Mouse (Mus musculus): Measurements from ENCODE around the gene Slx4ip. TPM values are rescaled to one million over a fixed set of nuclear protein-coding genes. Genes with fewer than 3 reads are reported as not detected.

The Slx4ip gene
- polyA plus RNA-seq, 1 experiment from 2014 or later: 6.3 TPM

DNA sequence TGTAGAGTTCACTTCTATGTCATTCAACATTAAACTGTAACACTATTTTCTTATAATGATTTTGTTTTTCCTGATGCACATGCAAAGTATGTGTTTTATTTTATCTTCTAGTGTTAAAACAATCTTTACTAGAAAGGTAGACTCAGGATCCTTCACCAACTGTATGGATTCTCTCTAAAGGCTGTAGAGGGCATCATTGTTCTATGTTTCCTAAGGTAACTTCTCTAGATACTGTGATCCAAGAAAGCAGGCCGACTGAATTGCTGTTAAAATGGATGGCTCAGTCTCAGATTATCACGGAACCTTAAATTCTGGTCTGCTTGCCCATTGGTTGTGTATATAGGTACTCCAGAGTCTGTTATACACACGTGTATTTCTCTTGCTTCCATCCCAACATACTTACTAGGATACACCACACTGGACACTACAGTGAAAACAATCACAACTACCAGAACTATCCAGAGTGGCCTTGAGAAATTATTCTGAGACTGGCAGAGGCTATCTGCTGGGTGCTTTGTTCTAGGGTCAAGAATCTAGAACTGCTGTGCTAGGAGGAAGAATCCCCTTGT is 23.4 kb downstream of the Slx4ip start:
- Histone ChIP-seq H3K4me2 (no peak overlapping the region), H3K4me3 (ENCODE audit: low read depth, low read length) (no peak overlapping the region), H3K4me1 (ENCODE audit: insufficient read depth) (no peaks in the 10 kb centered on the region; the same call in 1 of the 2 replicates), H3K9me3 (ENCODE audit: low read depth, low read length) (no peaks in the 10 kb centered on the region), H3K9ac (no peak overlapping the region), H3K36me3 (ENCODE audit: insufficient read depth) (no peaks in the 10 kb centered on the region), H3K27me3 (ENCODE audit: insufficient read depth, low read length) (no peaks in the 10 kb centered on the region), H3K27ac (ENCODE audit: low read depth) (no peak overlapping the region)
- DNase-seq (peak; percentile 72), ATAC-seq (ENCODE audit: insufficient read depth) (0 out of 2 replicates have a peak, but pooled peaks have one; percentile 64)
- peak; percentile 48 for TF ChIP-seq CTCF (IDR thresholded peaks at IDR 0.05; ENCODE audit: low read depth)
- WGBS: 43% methylated on average over 3 of the region's 3 CpGs

DNA sequence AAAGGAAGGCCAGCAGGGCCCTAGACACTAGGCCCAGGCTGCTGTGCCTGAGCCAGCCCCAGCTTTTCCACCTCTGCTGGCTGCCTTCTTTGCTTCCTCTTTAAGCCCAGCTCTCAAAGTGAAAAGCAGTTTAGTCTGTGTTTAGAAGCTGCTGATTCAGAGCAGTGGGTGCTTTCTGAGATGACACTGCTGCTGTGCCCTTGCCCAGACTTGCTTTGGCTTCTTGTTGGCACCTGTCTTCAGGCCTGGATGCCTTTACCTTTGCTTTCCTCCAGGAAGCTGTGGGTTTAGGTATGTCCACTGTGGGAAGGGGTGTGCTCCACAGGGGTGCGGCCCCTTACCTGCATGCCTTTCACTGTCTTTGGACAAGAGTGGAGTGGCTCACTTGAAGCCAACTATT is 28.4 kb downstream of the Slx4ip start:
- DNase-seq: no peak
- no peak overlapping the region for H3K4me3 ChIP-seq (ENCODE audit: low read depth, low read length)
- H3K9me3 ChIP-seq (ENCODE audit: low read depth, low read length): no peaks in the 10 kb centered on the region
- no peak overlapping the region for H3K27ac ChIP-seq (ENCODE audit: low read depth)
- no peaks in the 10 kb centered on the region for H3K36me3 ChIP-seq (ENCODE audit: insufficient read depth)
- 100% methylated on average over 1 of the region's 1 CpGs for WGBS
- H3K27me3 ChIP-seq (ENCODE audit: insufficient read depth, low read length): no peaks in the 10 kb centered on the region
- no peak; the same call in 1 of the 2 replicates for ATAC-seq (ENCODE audit: insufficient read depth)
- H3K4me2 ChIP-seq: no peak overlapping the region
- no peak for TF ChIP-seq CTCF (IDR thresholded peaks at IDR 0.05; ENCODE audit: low read depth)
- H3K9ac ChIP-seq: no peak overlapping the region
- 0 out of 2 replicates have a peak, but pooled peaks cover 4% of the 10 kb centered on the region for H3K4me1 ChIP-seq (ENCODE audit: insufficient read depth)

DNA sequence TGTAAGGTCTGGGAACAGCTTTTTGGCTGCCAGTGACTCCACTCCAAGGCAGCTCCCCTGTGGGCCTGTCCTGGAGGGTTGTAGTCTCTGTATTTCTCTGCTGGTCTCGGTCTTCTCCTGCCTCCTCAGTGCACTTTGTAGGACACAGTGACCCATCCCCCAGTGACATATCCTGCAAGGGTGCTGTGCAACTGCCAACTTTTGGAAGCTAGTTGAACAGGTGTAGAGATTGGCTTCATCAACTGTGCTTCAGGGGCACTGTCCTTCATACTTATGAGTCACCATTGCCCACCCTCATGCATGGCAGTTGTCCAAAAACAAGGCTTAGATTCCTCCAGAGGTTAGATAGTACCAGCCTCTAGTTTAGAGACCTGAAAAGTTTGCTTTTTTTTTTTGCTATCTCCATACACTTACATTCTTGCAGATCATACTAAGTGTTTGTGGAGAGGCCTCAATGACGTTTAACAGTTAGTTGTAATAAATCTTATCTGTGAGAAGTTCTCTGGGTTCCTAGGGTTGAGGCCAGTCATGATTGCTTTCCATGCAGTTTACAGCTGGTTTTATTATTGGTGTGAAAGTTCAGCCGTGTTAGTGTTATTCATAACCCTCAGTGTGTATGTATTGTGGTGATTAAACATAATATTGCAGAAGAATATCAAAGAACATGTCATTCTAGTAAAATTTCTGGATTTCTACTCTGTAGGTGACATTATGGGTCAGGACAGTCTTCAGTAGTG is 29.4 kb downstream of the Slx4ip start:
- Histone ChIP-seq H3K36me3 (ENCODE audit: insufficient read depth) (no peaks in the 10 kb centered on the region), H3K4me1 (ENCODE audit: insufficient read depth) (0 out of 2 replicates have a peak, but pooled peaks cover 4% of the 10 kb centered on the region), H3K27ac (ENCODE audit: low read depth) (no peak overlapping the region), H3K9ac (no peak overlapping the region), H3K9me3 (ENCODE audit: low read depth, low read length) (no peaks in the 10 kb centered on the region), H3K27me3 (ENCODE audit: insufficient read depth, low read length) (no peaks in the 10 kb centered on the region), H3K4me2 (no peak overlapping the region), H3K4me3 (ENCODE audit: low read depth, low read length) (no peak overlapping the region)
- 72% methylated on average over 3 of the region's 3 CpGs for WGBS
- no peak for TF ChIP-seq CTCF (IDR thresholded peaks at IDR 0.05; ENCODE audit: low read depth)
- ATAC-seq (ENCODE audit: insufficient read depth) (no peak), DNase-seq (no peak)

DNA sequence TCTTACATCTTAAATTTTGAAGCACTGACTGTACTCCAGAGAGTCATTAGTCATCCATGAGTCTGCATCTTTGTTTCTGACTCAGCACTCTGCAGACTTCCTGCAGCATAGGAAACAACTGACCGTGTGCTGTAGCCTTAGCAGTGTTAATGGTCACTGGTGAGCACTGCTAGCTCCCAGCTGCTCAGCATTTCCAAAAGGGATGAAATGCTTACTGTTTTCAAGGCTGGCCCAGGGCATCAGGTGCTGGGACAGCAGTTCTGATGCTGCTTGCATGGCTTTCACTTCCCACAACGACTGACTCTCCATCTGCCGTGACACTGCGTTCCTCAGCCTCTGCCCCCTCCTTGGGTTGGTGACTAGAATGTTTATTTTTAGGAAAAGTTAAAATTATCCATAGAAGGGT is 30.0 kb downstream of the Slx4ip start:
- no peak overlapping the region for H3K9ac ChIP-seq
- no peak overlapping the region for H3K27ac ChIP-seq (ENCODE audit: low read depth)
- H3K36me3 ChIP-seq (ENCODE audit: insufficient read depth): no peaks in the 10 kb centered on the region
- 23% methylated on average over 4 of the region's 4 CpGs for WGBS
- TF ChIP-seq CTCF (IDR thresholded peaks at IDR 0.05; ENCODE audit: low read depth): no peak
- H3K9me3 ChIP-seq (ENCODE audit: low read depth, low read length): no peaks in the 10 kb centered on the region
- 0 out of 2 replicates have a peak, but pooled peaks cover 4% of the 10 kb centered on the region for H3K4me1 ChIP-seq (ENCODE audit: insufficient read depth)
- H3K4me2 ChIP-seq: no peak overlapping the region
- H3K27me3 ChIP-seq (ENCODE audit: insufficient read depth, low read length): no peaks in the 10 kb centered on the region
- peak; percentile 66 for DNase-seq
- ATAC-seq (ENCODE audit: insufficient read depth): peak; percentile 80; the same call in 1 of the 2 replicates
- no peak overlapping the region for H3K4me3 ChIP-seq (ENCODE audit: low read depth, low read length)

DNA sequence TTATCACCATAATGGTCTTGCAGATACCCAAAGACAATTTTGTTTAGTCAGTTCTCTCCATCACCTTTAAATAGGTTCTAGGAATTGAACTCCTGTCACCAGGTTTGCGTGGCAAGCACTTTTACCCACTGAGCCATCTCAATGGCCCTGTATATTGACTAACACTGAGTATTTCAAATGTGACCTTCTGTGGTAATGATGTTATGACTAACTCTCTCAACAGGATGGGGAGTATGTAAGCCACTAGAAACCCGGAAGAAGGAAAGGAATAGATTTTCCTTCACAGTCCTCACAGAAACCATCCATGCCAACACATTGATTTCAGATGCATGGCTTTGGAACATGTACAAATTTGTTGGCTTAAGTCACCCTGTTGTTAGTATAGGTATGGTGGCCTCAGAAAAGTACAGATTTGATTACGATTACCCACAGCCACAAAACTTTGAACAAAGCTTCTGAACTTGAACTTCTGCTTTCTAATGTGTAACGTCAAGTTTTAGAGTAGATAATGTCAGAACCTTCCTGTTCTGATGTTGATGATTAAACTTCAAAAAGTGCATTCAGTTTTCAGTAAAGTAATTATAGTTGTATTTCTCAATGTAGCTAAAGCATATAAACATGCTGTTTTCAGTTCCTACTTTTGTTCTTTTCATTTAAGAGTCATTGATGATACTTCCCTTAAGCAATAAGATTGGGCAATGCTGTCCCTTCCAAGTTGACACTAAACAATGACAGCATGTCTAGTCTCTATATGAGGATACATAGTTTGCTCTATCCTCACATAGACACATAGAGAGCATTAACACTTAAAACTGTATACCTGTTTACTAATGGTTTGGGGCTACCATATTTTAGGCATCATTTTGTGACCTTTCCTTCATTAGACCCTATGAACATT is 45.6 kb downstream of the Slx4ip start:
- H3K9me3 ChIP-seq (ENCODE audit: low read depth, low read length): no peaks in the 10 kb centered on the region
- no peak overlapping the region for H3K4me2 ChIP-seq
- no peaks in the 10 kb centered on the region for H3K27me3 ChIP-seq (ENCODE audit: insufficient read depth, low read length)
- H3K4me1 ChIP-seq (ENCODE audit: insufficient read depth): no peaks in the 10 kb centered on the region
- no peak for DNase-seq
- H3K36me3 ChIP-seq (ENCODE audit: insufficient read depth): no peaks in the 10 kb centered on the region
- no peak overlapping the region for H3K4me3 ChIP-seq (ENCODE audit: low read depth, low read length)
- H3K27ac ChIP-seq (ENCODE audit: low read depth): no peak overlapping the region
- H3K9ac ChIP-seq: no peak overlapping the region
- no peak for TF ChIP-seq CTCF (IDR thresholded peaks at IDR 0.05; ENCODE audit: low read depth)
- ATAC-seq (ENCODE audit: insufficient read depth): no peak
- 88% methylated on average over 4 of the region's 4 CpGs for WGBS

DNA sequence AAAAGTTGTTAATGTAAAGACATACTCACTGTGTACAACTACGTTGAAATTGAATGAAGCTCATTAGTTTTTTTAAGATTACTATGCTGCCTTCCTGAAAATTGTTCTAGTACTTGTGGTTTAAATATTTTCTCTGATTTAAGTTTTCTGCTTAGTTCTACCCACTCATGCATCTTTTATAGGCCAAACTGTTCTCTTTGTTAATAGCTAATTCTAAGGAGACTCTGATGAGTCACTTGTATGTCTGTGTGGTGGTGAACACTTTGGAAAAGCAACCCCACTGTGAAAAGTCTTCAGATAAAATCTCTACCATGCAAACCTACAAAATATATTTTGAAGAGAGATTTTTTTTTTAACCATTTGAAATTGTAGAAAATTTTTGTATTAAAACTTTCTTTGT is 47.2 kb downstream of the Slx4ip start:
- DNase-seq (no peak), ATAC-seq (ENCODE audit: insufficient read depth) (no peak)
- Histone ChIP-seq H3K4me1 (ENCODE audit: insufficient read depth) (no peaks in the 10 kb centered on the region), H3K27ac (ENCODE audit: low read depth) (no peak overlapping the region), H3K36me3 (ENCODE audit: insufficient read depth) (no peaks in the 10 kb centered on the region), H3K27me3 (ENCODE audit: insufficient read depth, low read length) (no peaks in the 10 kb centered on the region), H3K4me2 (no peak overlapping the region), H3K9ac (no peak overlapping the region), H3K9me3 (ENCODE audit: low read depth, low read length) (no peaks in the 10 kb centered on the region), H3K4me3 (ENCODE audit: low read depth, low read length) (no peak overlapping the region)
- 89% methylated on average over 1 of the region's 1 CpGs for WGBS
- TF ChIP-seq CTCF (IDR thresholded peaks at IDR 0.05; ENCODE audit: low read depth): no peak

DNA sequence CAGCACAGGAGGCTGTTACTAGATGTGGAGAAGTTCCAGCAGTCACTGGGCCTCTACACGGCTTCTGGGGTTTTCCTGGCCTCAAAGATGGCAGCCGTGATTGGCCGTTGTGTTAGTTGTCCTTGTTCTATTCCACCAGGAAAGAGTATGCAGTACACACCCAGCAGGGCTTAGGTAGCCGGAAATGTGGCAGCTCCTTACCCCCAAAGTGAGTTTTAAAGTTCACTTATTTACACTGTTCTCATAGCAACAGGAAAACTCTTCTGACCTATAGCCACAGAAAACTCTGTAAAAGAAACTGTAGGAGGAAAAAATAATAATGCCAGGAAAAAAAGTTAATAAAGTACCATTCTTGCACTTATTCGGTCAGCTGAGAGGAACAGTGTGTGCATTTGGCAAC is 55.3 kb downstream of the Slx4ip start:
- no peak for TF ChIP-seq CTCF (IDR thresholded peaks at IDR 0.05; ENCODE audit: low read depth)
- no peak overlapping the region for H3K27ac ChIP-seq (ENCODE audit: low read depth)
- H3K9ac ChIP-seq: no peak overlapping the region
- ATAC-seq (ENCODE audit: insufficient read depth): no peak
- peaks cover 14% of the 10 kb centered on the region for H3K4me1 ChIP-seq (ENCODE audit: insufficient read depth)
- no peak for DNase-seq
- H3K36me3 ChIP-seq (ENCODE audit: insufficient read depth): no peaks in the 10 kb centered on the region
- H3K9me3 ChIP-seq (ENCODE audit: low read depth, low read length): no peaks in the 10 kb centered on the region
- no peak overlapping the region for H3K4me2 ChIP-seq
- 76% methylated on average over 5 of the region's 5 CpGs for WGBS
- H3K4me3 ChIP-seq (ENCODE audit: low read depth, low read length): no peak overlapping the region
- no peaks in the 10 kb centered on the region for H3K27me3 ChIP-seq (ENCODE audit: insufficient read depth, low read length)

All from lung, embryonic 14.5 days (tissue).